Mouse (Mus musculus) stomach, postnatal 0 days (tissue): ENCODE results near the gene Wdpcp.

ENCODE experiments used
- CTCF ChIP-seq: IDR thresholded peaks from 2 replicates; pipeline ENCODE4 v1.5.1; 2016; ENCODE audit warnings: antibody characterized with exemption, low read depth, mild to moderate bottlenecking, moderate library complexity
- EP300 ChIP-seq: optimal IDR thresholded peaks from 2 replicates; pipeline ENCODE3; 2016; ENCODE audit warnings: antibody characterized with exemption

DNA sequence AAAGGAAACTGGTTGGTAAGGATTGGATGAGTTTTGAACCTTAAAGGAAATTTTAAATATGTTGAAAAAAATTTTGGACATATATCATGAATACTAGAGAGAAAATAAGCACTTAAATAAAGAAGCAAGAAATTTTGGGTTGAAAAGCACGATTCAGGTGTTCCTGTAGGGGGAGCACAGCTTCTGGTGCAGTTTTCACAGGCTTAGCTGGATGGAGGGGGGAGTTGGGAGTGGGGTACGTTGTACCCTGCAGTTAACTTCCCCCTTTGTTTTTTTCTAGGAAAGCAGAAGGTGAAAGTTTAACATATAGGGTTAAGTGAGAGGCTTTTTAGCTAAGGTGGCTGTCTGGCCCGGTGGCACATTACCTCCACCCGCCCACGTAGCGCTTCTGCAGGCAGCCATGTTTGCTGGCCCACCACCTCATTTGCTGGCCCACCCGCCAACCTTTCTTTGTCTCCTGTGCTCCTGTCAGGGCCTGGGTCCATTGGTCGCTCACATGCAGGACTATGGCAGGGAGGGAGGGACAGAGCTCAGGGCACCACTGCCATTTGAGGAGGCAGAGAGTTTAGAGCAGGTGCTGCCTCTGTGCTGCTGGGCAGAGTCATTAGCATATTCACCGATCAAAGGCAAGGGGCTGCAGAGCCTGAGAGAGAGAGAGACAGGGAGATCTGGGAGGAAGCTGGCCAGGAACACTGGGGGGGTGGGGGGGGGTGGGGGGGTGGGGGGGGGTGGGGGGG lies 62.3 kb downstream of the Wdpcp start:
- TF ChIP-seq EP300 (no peak), CTCF (no peak)
